In genomic region chrX:71647958-71648357, GRCm38 (mm10) we compare ENCODE assay signal across 8 mouse cellular contexts. TPM values are rescaled to one million over a fixed set of nuclear protein-coding genes. Genes with fewer than 3 reads are reported as not detected.
A peak's percentile ranks its signal among the peaks of the same experiment; 100 is the strongest.
DNase-seq lines count a peak whose midpoint lies in the region; ATAC-seq lines count a peak whose summit lies in the region.

No protein-coding gene starts in this region.

- H3K27me3 ChIP-seq in forebrain, embryonic 12.5 days: no peaks in the 10 kb centered on the region
- H3K27me3 ChIP-seq in hindbrain, embryonic 16.5 days (replicated peaks; ENCODE audit: control insufficient read depth, insufficient read depth, low read length): no peaks in the 10 kb centered on the region
- H3K27me3 ChIP-seq in limb, embryonic 11.5 days (ENCODE audit: control insufficient read depth, insufficient read depth, low read length): no peaks in the 10 kb centered on the region
- H3K27me3 ChIP-seq in neural tube, embryonic 15.5 days (replicated peaks): no peaks in the 10 kb centered on the region

- H3K4me1 ChIP-seq in forebrain, embryonic 12.5 days: no peaks in the 10 kb centered on the region
- no peaks in the 10 kb centered on the region for H3K4me1 ChIP-seq in hindbrain, embryonic 16.5 days (ENCODE audit: control insufficient read depth, insufficient read depth, low read depth, low read length)
- H3K4me1 ChIP-seq in limb, embryonic 11.5 days (ENCODE audit: control insufficient read depth, insufficient read depth, low read length): no peaks in the 10 kb centered on the region
- 0 out of 2 replicates have a peak, but pooled peaks cover 3% of the 10 kb centered on the region for H3K4me1 ChIP-seq in neural tube, embryonic 15.5 days

- under 1% methylated on average over 6 of the region's 6 CpGs for WGBS in forebrain, embryonic 12.5 days
- 2% methylated on average over 6 of the region's 6 CpGs for WGBS in hindbrain, embryonic 16.5 days
- under 1% methylated on average over 6 of the region's 6 CpGs for WGBS in limb, embryonic 11.5 days
- 2% methylated on average over 6 of the region's 6 CpGs for WGBS in neural tube, embryonic 15.5 days

- peak; percentile 51; the same call in 1 of the 2 replicates for ATAC-seq in forebrain, embryonic 12.5 days (ENCODE audit: low FRiP score)
- ATAC-seq in hindbrain, embryonic 16.5 days: peak; percentile 71
- no peak for ATAC-seq in limb, embryonic 11.5 days (ENCODE audit: insufficient number of reproducible peaks, low FRiP score, low TSS enrichment, low read depth)
- ATAC-seq in neural tube, embryonic 15.5 days (ENCODE audit: low FRiP score): peak; percentile 77; the same call in 1 of the 2 replicates
- no peak for ATAC-seq in inflammation-experienced regulatory T-cells, adult 6 months

- H3K9ac ChIP-seq in forebrain, embryonic 12.5 days: no peak overlapping the region
- no peak overlapping the region for H3K9ac ChIP-seq in hindbrain, embryonic 16.5 days (ENCODE audit: low read depth, low read length)
- no peak overlapping the region for H3K9ac ChIP-seq in limb, embryonic 11.5 days (ENCODE audit: low read length)
- H3K9ac ChIP-seq in neural tube, embryonic 15.5 days (replicated peaks): no peak overlapping the region

- no peaks in the 10 kb centered on the region for H3K36me3 ChIP-seq in forebrain, embryonic 12.5 days (replicated peaks)
- H3K36me3 ChIP-seq in hindbrain, embryonic 16.5 days (ENCODE audit: control insufficient read depth, insufficient read depth, low read length): no peaks in the 10 kb centered on the region
- no peaks in the 10 kb centered on the region for H3K36me3 ChIP-seq in limb, embryonic 11.5 days (ENCODE audit: control insufficient read depth, insufficient read depth, low read length)
- no peaks in the 10 kb centered on the region for H3K36me3 ChIP-seq in neural tube, embryonic 15.5 days

- H3K4me3 ChIP-seq in forebrain, embryonic 12.5 days (replicated peaks): no peak overlapping the region
- no peak overlapping the region for H3K4me3 ChIP-seq in hindbrain, embryonic 16.5 days (ENCODE audit: low read length)
- no peak overlapping the region for H3K4me3 ChIP-seq in limb, embryonic 11.5 days (ENCODE audit: low read depth, low read length)
- no peak overlapping the region for H3K4me3 ChIP-seq in neural tube, embryonic 15.5 days (replicated peaks)

- no peak overlapping the region for H3K27ac ChIP-seq in forebrain, embryonic 12.5 days
- H3K27ac ChIP-seq in hindbrain, embryonic 16.5 days (ENCODE audit: low read depth, low read length): no peak overlapping the region
- H3K27ac ChIP-seq in limb, embryonic 11.5 days (replicated peaks; ENCODE audit: low read depth, low read length): no peak overlapping the region
- no peak overlapping the region for H3K27ac ChIP-seq in neural tube, embryonic 15.5 days (replicated peaks)

- H3K9me3 ChIP-seq in forebrain, embryonic 12.5 days: no peaks in the 10 kb centered on the region
- no peaks in the 10 kb centered on the region for H3K9me3 ChIP-seq in hindbrain, embryonic 16.5 days (ENCODE audit: control insufficient read depth, low read length)
- no peaks in the 10 kb centered on the region for H3K9me3 ChIP-seq in limb, embryonic 11.5 days (ENCODE audit: control insufficient read depth, low read length)
- no peaks in the 10 kb centered on the region for H3K9me3 ChIP-seq in neural tube, embryonic 15.5 days (replicated peaks)

- no peak overlapping the region for H3K4me2 ChIP-seq in forebrain, embryonic 12.5 days
- no peak overlapping the region for H3K4me2 ChIP-seq in hindbrain, embryonic 16.5 days (ENCODE audit: low read length)
- H3K4me2 ChIP-seq in limb, embryonic 11.5 days (ENCODE audit: low read depth, severe bottlenecking): no peak overlapping the region
- H3K4me2 ChIP-seq in neural tube, embryonic 15.5 days: no peak overlapping the region

- peak; percentile 51 for DNase-seq in urinary bladder, postnatal 14 days (ENCODE audit: low spot score)
- no peak for DNase-seq in urinary bladder, adult 18-20 months (ENCODE audit: low spot score in 2 of 2)
- DNase-seq in brain, adult 2 months (ENCODE audit: low read depth, low spot score): peak; percentile 59
- DNase-seq in limb, embryonic 11.5 days (ENCODE audit: low spot score): peak; percentile 58

RNA-seq across cellular contexts. Expression of gene Gpr50, which starts 15.5 kb away (rescaled TPM):
- 5.5 and 6.2 TPM in 2 replicates for polyA plus RNA-seq in forebrain, embryonic 12.5 days (2016; fragmentation: Nextera tagmentation; extraction: Ambion mirVana)
- 2.3 and 2.5 TPM in 2 replicates for polyA plus RNA-seq in hindbrain, embryonic 16.5 days (2015; fragmentation: Nextera tagmentation; extraction: Ambion mirVana)
- 0.17 and 0.20 TPM in 2 replicates for polyA plus RNA-seq in limb, embryonic 11.5 days (2014; fragmentation: Nextera tagmentation; extraction: Ambion mirVana)
- polyA plus RNA-seq in neural tube, embryonic 15.5 days (2015; fragmentation: Nextera tagmentation; extraction: Ambion mirVana): 0.75 and 1.0 TPM in 2 replicates
- not detected for polyA plus RNA-seq in inflammation-experienced regulatory T-cells, adult 6 months (2017; shearing (Covaris generic))

Comparison
In these comparisons a context has a peak if more than half of its experiments do, and no peak if none do; other contexts are left out.
1. DNase-seq: peak in urinary bladder, postnatal 14 days (single experiment), brain, adult 2 months (single experiment) and limb, embryonic 11.5 days (single experiment); none in urinary bladder, adult 18-20 months (0 of 2).
2. ATAC-seq: peak in forebrain, embryonic 12.5 days (single experiment), hindbrain, embryonic 16.5 days (single experiment) and neural tube, embryonic 15.5 days (single experiment); none in limb, embryonic 11.5 days (single experiment) and inflammation-experienced regulatory T-cells, adult 6 months (single experiment).